Mouse (Mus musculus) lung, postnatal 0 days (tissue): Measurements from ENCODE around the gene Atp5g1. TPM values are rescaled to one million over a fixed set of nuclear protein-coding genes. Genes with fewer than 3 reads are reported as not detected.

ENCODE experiments used
- ATAC-seq: fragments of 200-750 bp; cut with Nextera tagmentation; 2 replicates; pipeline ENCODE4 v1.8.0; 2017; ENCODE audit warnings: moderate library complexity
- DNase-seq: peaks from one replicate; pipeline ENCODE4 v3.0.0-alpha.2; 2016; ENCODE audit warnings: low spot score
- H3K27ac ChIP-seq: fragments of 300-500 bp; sonication (generic); 2 replicates; pipeline ENCODE4 v1.5.1; 2014; ENCODE audit warnings: antibody characterized with exemption, mild to moderate bottlenecking, low read length, mixed read lengths
- H3K27me3 ChIP-seq: fragments of 300-500 bp; sonication (generic); replicated peaks from 2 replicates; pipeline ENCODE4 v1.6.1; 2014; ENCODE audit warnings: low read length, mixed read lengths; ENCODE audit not compliant: insufficient read depth
- H3K36me3 ChIP-seq: fragments of 300-500 bp; sonication (generic); 2 replicates; pipeline ENCODE4 v1.6.1; 2014; ENCODE audit warnings: low read length, mixed read lengths; ENCODE audit not compliant: insufficient read depth
- H3K4me1 ChIP-seq: fragments of 300-500 bp; sonication (generic); 2 replicates; pipeline ENCODE4 v1.6.1; 2014; ENCODE audit warnings: antibody characterized with exemption, low read depth, low read length, mixed read lengths; ENCODE audit not compliant: insufficient read depth
- H3K4me2 ChIP-seq: fragments of 300-500 bp; sonication (generic); replicated peaks from 2 replicates; pipeline ENCODE4 v1.6.1; 2014; ENCODE audit warnings: low read depth, mild to moderate bottlenecking, low read length, moderate library complexity, mixed read lengths
- H3K4me3 ChIP-seq: fragments of 300-500 bp; sonication (generic); 2 replicates; pipeline ENCODE4 v1.5.1; 2014; ENCODE audit warnings: low read depth, low read length
- H3K9ac ChIP-seq: fragments of 300-500 bp; sonication (generic); replicated peaks from 2 replicates; pipeline ENCODE4 v1.6.1; 2014; ENCODE audit warnings: low read depth, mild to moderate bottlenecking
- H3K9me3 ChIP-seq: fragments of 300-500 bp; sonication (generic); 2 replicates; pipeline ENCODE4 v1.6.1; 2016; ENCODE audit warnings: low read length, mixed read lengths
- CTCF ChIP-seq: IDR thresholded peaks from 2 replicates; pipeline ENCODE4 v1.5.1; 2016; ENCODE audit warnings: antibody characterized with exemption, mild to moderate bottlenecking
- EP300 ChIP-seq: IDR thresholded peaks from 2 replicates; pipeline ENCODE4 v1.6.1; 2016; ENCODE audit warnings: antibody characterized with exemption, mild to moderate bottlenecking, control low read depth
- WGBS: fragments of 180-500 bp; shearing (Covaris S2); extraction: QIAGEN DNeasy Blood & Tissue Kit; methylation state at CpG from one replicate; pipeline ENCODE4 v1.1.7; 2014; 5-methylcytosine and 5-hydroxymethylcytosine counted together
- polyA plus RNA-seq: library from polyadenylated mRNA; unstranded; fragments of >200 nt; fragmentation: Nextera tagmentation; extraction: Ambion mirVana; gene quantifications from 2 replicates; pipeline ENCODE4 v1.2.1, GENCODE M21; 2015

Atp5g1 gene
- polyA plus RNA-seq, 1 experiment from 2014 or later: 382 TPM

DNA sequence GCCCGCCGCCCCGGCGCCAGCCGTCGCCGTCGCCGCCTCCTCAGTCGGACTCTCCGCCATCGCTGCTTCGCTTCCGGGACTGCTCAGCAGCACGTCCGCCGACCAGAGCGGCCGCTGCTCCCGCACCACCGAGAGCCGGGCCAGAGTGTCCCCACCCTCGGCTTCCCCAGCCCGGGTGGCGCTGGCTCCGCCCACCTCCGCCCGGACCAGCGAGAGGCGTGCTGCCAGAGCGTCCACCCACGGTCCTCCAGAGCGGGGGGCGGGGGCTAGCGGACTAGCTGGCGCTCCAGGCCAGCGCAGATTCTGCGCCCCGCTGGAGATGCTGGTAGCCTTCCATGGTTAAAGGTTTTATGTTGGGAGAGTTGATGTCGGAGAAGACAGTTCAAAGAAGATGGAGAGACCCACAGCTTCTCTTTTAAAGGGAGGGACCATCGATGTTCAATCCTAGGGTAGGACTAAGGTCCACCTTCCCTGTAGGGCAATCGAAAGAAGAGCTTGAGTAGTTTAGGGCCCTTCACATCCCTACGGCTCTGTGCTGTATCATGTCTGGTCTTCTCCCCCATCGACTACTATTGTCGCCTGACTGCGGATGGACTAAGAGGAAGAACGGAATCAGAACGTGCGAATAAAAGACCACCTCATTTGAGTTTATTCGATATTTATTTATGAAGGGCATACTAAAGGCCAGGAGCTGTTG is 10.1 kb downstream of the Atp5g1 start, which contains the start of gene Ube2z:
TSS of gene Ube2z (minus strand) at position 174 of the 697 bp plus-strand sequence.
- TF ChIP-seq EP300 (no peak), CTCF (peak; percentile 38)
- DNase-seq (peak; percentile 98), ATAC-seq (peak; percentile 98)
- Histone ChIP-seq H3K27me3 (no peaks in the 10 kb centered on the region), H3K9ac (peak within 1 kb of the TSS; percentile 88), H3K4me3 (peak within 1 kb of the TSS; percentile 76), H3K9me3 (no peaks in the 10 kb centered on the region), H3K4me1 (peaks cover 8% of the 10 kb centered on the region; the same call in 1 of the 2 replicates), H3K4me2 (peak within 1 kb of the TSS; percentile 76), H3K36me3 (peaks cover 6% of the 10 kb centered on the region; the same call in 1 of the 2 replicates), H3K27ac (peak within 1 kb of the TSS; percentile 88)
- 5% methylated on average over 41 of the region's 50 CpGs for WGBS

GRCm38 (mm10) chr11:96064521-96065214 is 10.8 kb downstream of the Atp5g1 start:
- Histone ChIP-seq H3K4me3 (peak overlapping the region; percentile 76), H3K9me3 (no peaks in the 10 kb centered on the region), H3K27ac (peak overlapping the region; percentile 88), H3K4me1 (peaks cover 8% of the 10 kb centered on the region; the same call in 1 of the 2 replicates), H3K9ac (peak overlapping the region; percentile 88), H3K36me3 (peaks cover 7% of the 10 kb centered on the region; the same call in 1 of the 2 replicates), H3K27me3 (no peaks in the 10 kb centered on the region), H3K4me2 (peak overlapping the region; percentile 76)
- 2% methylated on average over 25 of the region's 64 CpGs for WGBS
- DNase-seq (peak; percentile 58), ATAC-seq (peak; percentile 58)
- TF ChIP-seq CTCF (no peak), EP300 (no peak)

DNA sequence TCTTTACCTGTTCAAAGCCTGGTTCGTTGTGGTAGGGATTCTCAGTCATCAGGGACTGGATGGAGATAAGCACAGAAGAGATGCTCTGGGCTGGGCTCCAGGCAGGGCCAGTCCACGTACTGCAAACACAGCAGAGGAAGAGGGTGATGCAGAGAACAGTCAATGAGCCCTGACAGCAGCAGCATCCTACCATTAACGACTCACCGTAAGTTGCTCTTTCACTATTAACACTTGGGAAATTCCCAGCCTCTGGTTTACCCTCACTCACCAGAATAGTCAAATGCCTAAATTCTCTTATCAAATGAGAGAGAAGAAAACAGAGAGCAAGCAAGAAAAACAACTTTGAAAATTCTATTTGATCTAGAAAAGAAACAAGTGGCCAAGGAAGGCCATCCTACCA is 17.2 kb downstream of the Atp5g1 start:
- ATAC-seq (no peak), DNase-seq (no peak)
- no peaks in the 10 kb centered on the region for H3K27me3 ChIP-seq
- TF ChIP-seq EP300: no peak
- no peak for TF ChIP-seq CTCF
- H3K9ac ChIP-seq: no peak overlapping the region
- 0 out of 2 replicates have a peak, but pooled peaks cover 2% of the 10 kb centered on the region for H3K4me1 ChIP-seq
- 93% methylated on average over 4 of the region's 4 CpGs for WGBS
- no peak overlapping the region for H3K27ac ChIP-seq
- H3K4me3 ChIP-seq: no peak overlapping the region
- H3K9me3 ChIP-seq: no peaks in the 10 kb centered on the region
- H3K4me2 ChIP-seq: no peak overlapping the region
- peaks cover 27% of the 10 kb centered on the region; the same call in 1 of the 2 replicates for H3K36me3 ChIP-seq

DNA sequence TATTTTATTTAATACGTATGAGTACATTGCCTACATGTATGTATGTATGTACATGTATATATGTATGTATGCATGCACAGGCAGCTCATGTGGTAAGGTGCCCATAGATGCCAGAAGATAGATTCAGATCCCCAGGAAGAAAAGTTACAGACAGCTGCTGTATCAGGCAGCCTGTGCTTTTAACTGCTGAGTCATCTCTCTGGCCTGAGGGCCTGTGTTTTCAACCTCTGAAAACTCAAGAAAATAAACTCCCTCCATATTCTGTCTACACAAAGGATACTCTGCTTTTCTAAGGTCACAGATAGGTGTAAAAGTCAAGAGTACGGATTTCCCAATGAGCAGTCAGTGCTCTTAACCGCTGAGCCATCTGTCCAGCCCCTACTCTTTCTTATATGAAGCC is 24.6 kb downstream of the Atp5g1 start:
- TF ChIP-seq EP300 (no peak), CTCF (no peak)
- no peaks in the 10 kb centered on the region for H3K9me3 ChIP-seq
- DNase-seq: no peak
- no peak overlapping the region for H3K27ac ChIP-seq
- H3K4me3 ChIP-seq: no peak overlapping the region
- WGBS: 95% methylated on average over 3 of the region's 3 CpGs
- no peaks in the 10 kb centered on the region for H3K4me1 ChIP-seq
- no peaks in the 10 kb centered on the region for H3K27me3 ChIP-seq
- no peak overlapping the region for H3K4me2 ChIP-seq
- no peak for ATAC-seq
- no peak overlapping the region for H3K9ac ChIP-seq
- peaks cover 53% of the 10 kb centered on the region; the same call in 1 of the 2 replicates for H3K36me3 ChIP-seq

GRCm38 (mm10) chr11:96049939-96050338 is 25.5 kb downstream of the Atp5g1 start:
- Histone ChIP-seq H3K4me3 (no peak overlapping the region), H3K36me3 (peaks cover 49% of the 10 kb centered on the region; the same call in 1 of the 2 replicates), H3K9ac (no peak overlapping the region), H3K27ac (no peak overlapping the region), H3K9me3 (no peaks in the 10 kb centered on the region), H3K4me1 (no peaks in the 10 kb centered on the region), H3K4me2 (no peak overlapping the region), H3K27me3 (no peaks in the 10 kb centered on the region)
- ATAC-seq: no peak
- TF ChIP-seq EP300: no peak
- WGBS: 81% methylated on average over 4 of the region's 4 CpGs
- DNase-seq: no peak
